Mouse (Mus musculus) ES-Bruce4 (cell line): ENCODE results near the gene Bricd5. TPM values are rescaled to one million over a fixed set of nuclear protein-coding genes. Genes with fewer than 3 reads are reported as not detected.

Experiments
- H3K27ac ChIP-seq: 2 replicates; pipeline ENCODE4 v1.5.1; 2012; ENCODE audit warnings: low read length, inconsistent platforms; ENCODE audit not compliant: insufficient read depth
- H3K27me3 ChIP-seq: 2 replicates; pipeline ENCODE4 v1.6.1; 2012; ENCODE audit warnings: mild to moderate bottlenecking, low read length, inconsistent platforms; ENCODE audit not compliant: control insufficient read depth, poor library complexity, insufficient read depth, severe bottlenecking
- H3K36me3 ChIP-seq: 2 replicates; pipeline ENCODE4 v1.6.1; 2012; ENCODE audit warnings: inconsistent platforms, mild to moderate bottlenecking, low read length, moderate library complexity; ENCODE audit not compliant: control insufficient read depth, poor library complexity, insufficient read depth, severe bottlenecking
- H3K4me1 ChIP-seq: one replicate; pipeline ENCODE4 v1.8.1; 2011; ENCODE audit warnings: low read length; ENCODE audit not compliant: control insufficient read depth, insufficient read depth
- H3K4me3 ChIP-seq: 2 replicates; pipeline ENCODE4 v1.5.1; 2011; ENCODE audit warnings: low read depth, mild to moderate bottlenecking, low read length
- H3K9ac ChIP-seq: 2 replicates; pipeline ENCODE4 v1.6.1; 2012; ENCODE audit warnings: low read depth, mild to moderate bottlenecking, inconsistent platforms; ENCODE audit not compliant: poor library complexity, severe bottlenecking
- H3K9me3 ChIP-seq: replicated peaks from 2 replicates; pipeline ENCODE4 v1.6.1; 2012; ENCODE audit warnings: mild to moderate bottlenecking, low read length, inconsistent platforms; ENCODE audit not compliant: control insufficient read depth, poor library complexity, insufficient read depth, severe bottlenecking
- CTCF ChIP-seq: IDR thresholded peaks from one replicate; pipeline ENCODE4 v1.8.1; 2011; ENCODE audit warnings: low read depth, low read length
- EP300 ChIP-seq: IDR thresholded peaks from 2 replicates; pipeline ENCODE4 v1.6.1; 2011; ENCODE audit warnings: low read depth, low read length; ENCODE audit not compliant: insufficient read depth
- POLR2A ChIP-seq: IDR thresholded peaks from one replicate; pipeline ENCODE4 v1.8.1; 2011; ENCODE audit warnings: low read length; ENCODE audit not compliant: insufficient read depth
- polyA plus RNA-seq: library from polyadenylated mRNA; stranded (reverse); fragments of >200 nt; gene quantifications from 2 replicates; pipeline ENCODE4 v1.2.4, GENCODE M21; 2011; ENCODE audit warnings: low read depth; ENCODE audit not compliant: missing spikeins, insufficient read depth, insufficient read length

Bricd5 gene
- polyA plus RNA-seq, 1 experiment = not detected

- H3K27ac ChIP-seq = no peak overlapping the region
- H3K9me3 ChIP-seq = no peaks in the 10 kb centered on the region
- peaks cover 2% of the 10 kb centered on the region for H3K4me1 ChIP-seq
- peaks cover 14% of the 10 kb centered on the region for H3K36me3 ChIP-seq
- peak overlapping the region; percentile 18 for H3K4me3 ChIP-seq
- H3K27me3 ChIP-seq = no peaks in the 10 kb centered on the region
- TF ChIP-seq EP300 = no peak
- TF ChIP-seq POLR2A = no peak
- no peak for TF ChIP-seq CTCF
- no peak overlapping the region for H3K9ac ChIP-seq
Measured at GRCm38 (mm10) chr17:24506332-24507070, 32.8 kb downstream of the Bricd5 start.

DNA sequence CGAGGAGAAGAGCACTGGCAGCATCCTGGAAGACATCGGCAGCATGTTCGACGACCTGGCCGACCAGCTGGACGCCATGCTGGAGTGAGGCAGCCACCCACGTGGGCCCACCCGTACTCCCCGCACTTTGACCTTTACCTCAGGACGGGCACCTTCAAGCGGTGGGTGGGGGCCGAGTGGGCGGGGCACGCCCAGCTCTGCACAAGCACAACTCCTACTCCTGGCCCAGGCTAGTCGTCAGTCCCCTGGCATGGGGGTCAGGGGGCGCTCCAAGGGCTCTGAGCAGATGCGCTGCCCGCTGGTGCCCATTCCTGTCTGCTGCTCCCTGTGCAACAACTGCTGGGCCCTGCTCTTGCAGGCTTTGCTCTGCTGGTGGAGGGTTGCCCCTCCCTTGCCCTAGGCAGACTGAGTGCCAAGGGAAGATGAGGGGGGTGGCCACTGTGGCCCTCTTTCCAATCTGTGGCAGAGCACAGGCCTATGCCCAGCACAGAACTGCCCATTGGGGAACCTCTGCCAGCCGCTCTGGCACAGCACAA lies 33.5 kb downstream of the Bricd5 start:
- no peak for TF ChIP-seq EP300
- H3K27me3 ChIP-seq = no peaks in the 10 kb centered on the region
- no peaks in the 10 kb centered on the region for H3K9me3 ChIP-seq
- H3K27ac ChIP-seq = no peak overlapping the region
- H3K9ac ChIP-seq = no peak overlapping the region
- peaks cover 2% of the 10 kb centered on the region for H3K4me1 ChIP-seq
- H3K4me3 ChIP-seq = peak overlapping the region; percentile 18
- peaks cover 16% of the 10 kb centered on the region for H3K36me3 ChIP-seq

DNA sequence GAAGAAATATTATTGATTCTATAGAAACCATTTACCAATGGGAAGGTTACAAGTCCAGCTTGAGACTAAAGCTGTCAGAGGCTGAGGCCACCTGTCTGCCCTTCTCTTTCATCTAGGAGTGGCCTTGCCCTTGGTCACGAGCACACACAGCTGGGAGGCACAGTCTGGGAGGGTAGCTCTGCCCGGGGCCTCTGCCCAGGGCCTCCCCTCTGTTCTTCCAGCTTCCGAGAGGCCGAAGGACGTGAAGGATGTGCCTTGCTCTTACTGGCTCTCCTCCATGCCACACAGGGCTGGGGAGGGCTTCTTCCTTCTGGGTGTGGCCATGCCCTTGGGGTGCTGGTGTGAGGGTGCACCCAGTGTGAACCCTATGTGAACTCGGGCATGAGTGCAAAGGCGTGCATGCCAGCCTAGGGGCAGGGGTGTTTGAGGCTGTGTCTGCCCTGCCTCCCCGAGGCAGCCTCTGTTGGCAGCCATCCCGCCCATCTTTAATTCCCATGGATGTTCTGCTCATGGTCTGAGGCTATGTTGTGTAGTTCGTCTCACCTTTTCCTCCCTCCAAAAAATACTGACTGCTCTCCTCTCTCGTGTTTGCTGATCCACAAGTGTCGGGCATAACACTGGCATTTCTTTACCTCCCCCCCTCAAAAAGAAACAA lies 34.2 kb downstream of the Bricd5 start:
- H3K9me3 ChIP-seq = no peaks in the 10 kb centered on the region
- H3K4me3 ChIP-seq = no peak overlapping the region
- no peak overlapping the region for H3K27ac ChIP-seq
- no peak overlapping the region for H3K9ac ChIP-seq
- H3K36me3 ChIP-seq = peaks cover 16% of the 10 kb centered on the region
- H3K4me1 ChIP-seq = peaks cover 2% of the 10 kb centered on the region
- no peak for TF ChIP-seq POLR2A
- TF ChIP-seq EP300 = no peak
- TF ChIP-seq CTCF = no peak
- H3K27me3 ChIP-seq = no peaks in the 10 kb centered on the region

DNA sequence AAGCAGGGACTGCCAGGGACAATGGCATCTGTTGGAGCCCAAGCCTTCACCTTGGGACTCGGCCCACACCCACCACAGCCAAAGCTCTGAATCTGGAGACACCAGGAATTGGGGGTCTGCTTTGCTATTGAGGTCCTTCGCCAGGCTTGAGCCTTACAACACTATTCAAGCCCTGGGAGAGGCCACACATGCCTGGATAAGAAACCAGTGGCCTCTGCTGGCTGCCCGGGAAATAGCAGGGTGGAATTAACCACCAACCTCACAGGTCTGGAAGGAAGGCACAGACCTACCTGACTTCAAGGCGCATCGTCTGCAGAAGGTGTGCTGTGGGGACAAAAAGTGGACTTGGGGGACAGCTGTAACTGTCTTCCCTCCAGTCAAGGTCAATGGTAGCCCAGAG lies 39.9 kb downstream of the Bricd5 start:
- Histone ChIP-seq H3K4me3 (no peak overlapping the region), H3K9me3 (no peaks in the 10 kb centered on the region), H3K9ac (no peak overlapping the region), H3K27me3 (no peaks in the 10 kb centered on the region), H3K36me3 (peaks cover 21% of the 10 kb centered on the region), H3K27ac (no peak overlapping the region), H3K4me1 (no peaks in the 10 kb centered on the region)
- TF ChIP-seq EP300 = no peak
- peak; percentile 68 for TF ChIP-seq CTCF

GRCm38 (mm10) chr17:24514270-24515257 lies 40.9 kb downstream of the Bricd5 start:
- H3K9ac ChIP-seq = no peak overlapping the region
- peaks cover 16% of the 10 kb centered on the region for H3K36me3 ChIP-seq

More at GRCm38 (mm10) chr17:24514270-24515257, 40.9 kb downstream of the Bricd5 start:
- Histone ChIP-seq H3K9me3 (no peaks in the 10 kb centered on the region), H3K27ac (no peak overlapping the region), H3K4me3 (no peak overlapping the region), H3K4me1 (no peaks in the 10 kb centered on the region), H3K27me3 (no peaks in the 10 kb centered on the region)
- TF ChIP-seq CTCF = no peak
- no peak for TF ChIP-seq EP300
- TF ChIP-seq POLR2A = no peak
